Mouse (Mus musculus) erythroblast, adult 5-6 weeks (primary cell): ENCODE measurements around the gene 5330417C22Rik. TPM values are rescaled to one million over a fixed set of nuclear protein-coding genes. Genes with fewer than 3 reads are reported as not detected.
"Not testable (repeated sequence)": the region's sequence is repeated elsewhere in the genome, so short reads cannot be mapped to it uniquely, and the experiment has no call there.

Source experiments
- ATAC-seq: replicated peaks from 2 replicates; pipeline ENCODE4 v1.8.0; 2016; ENCODE audit warnings: moderate number of reproducible peaks, mild to moderate bottlenecking, moderate TSS enrichment, inconsistent platforms; ENCODE audit not compliant: poor library complexity, low FRiP score, severe bottlenecking
- total RNA-seq, 2 experiments: library from RNA; stranded (forward) in 1 of 2; stranded (reverse) in 1 of 2; fragments of 150-400 nt in 1 of 2; fragments of 200-764, 138-1000 nt in 1 of 2; gene quantifications; 2 replicates each; pipeline versions ENCODE4 v1.2.3 to v1.2.4; 2015 to 2017; ENCODE audit warnings: low replicate concordance in 2 of 2

Gene 5330417C22Rik
- total RNA-seq, 2 experiments from 2014 or later = not detected

GRCm38 (mm10) chr3:108533951-108534350 lies 2.4 kb downstream of the 5330417C22Rik start, which contains the start of gene 1700013F07Rik:
1700013F07Rik (plus strand) TSS chr3:108534150.
- no peak for ATAC-seq

- no peak for ATAC-seq
Observed at GRCm38 (mm10) chr3:108533114-108533885, 3.0 kb downstream of the 5330417C22Rik start.

GRCm38 (mm10) chr3:108528489-108528888 lies 7.8 kb downstream of the 5330417C22Rik start:
- no peak for ATAC-seq

GRCm38 (mm10) chr3:108523415-108523814 lies 12.9 kb downstream of the 5330417C22Rik start:
- ATAC-seq = no peak

GRCm38 (mm10) chr3:108518276-108518675 lies 18.1 kb downstream of the 5330417C22Rik start:
- no peak for ATAC-seq

- ATAC-seq = no peak
Observed at GRCm38 (mm10) chr3:108513465-108513864, 22.9 kb downstream of the 5330417C22Rik start.

- no peak for ATAC-seq
Observed at GRCm38 (mm10) chr3:108510716-108511483, 25.4 kb downstream of the 5330417C22Rik start.

- ATAC-seq = 0 out of 2 replicates have a peak, but pooled peaks have one; percentile 7
Observed at GRCm38 (mm10) chr3:108510156-108510555, 26.2 kb downstream of the 5330417C22Rik start.

GRCm38 (mm10) chr3:108508745-108509474 lies 27.4 kb downstream of the 5330417C22Rik start:
- peak; percentile 97 for ATAC-seq

- ATAC-seq = no peak
Observed at GRCm38 (mm10) chr3:108503908-108504307, 32.4 kb downstream of the 5330417C22Rik start.

- ATAC-seq = not testable (repeated sequence)
Observed at GRCm38 (mm10) chr3:108501411-108501810, 34.9 kb downstream of the 5330417C22Rik start.

- no peak for ATAC-seq
Observed at GRCm38 (mm10) chr3:108499826-108500225, 36.5 kb downstream of the 5330417C22Rik start.

- peak; percentile 38; the same call in 1 of the 2 replicates for ATAC-seq
Observed at GRCm38 (mm10) chr3:108497602-108498001, 38.7 kb downstream of the 5330417C22Rik start.

- ATAC-seq = no peak
Observed at GRCm38 (mm10) chr3:108495486-108495885, 40.9 kb downstream of the 5330417C22Rik start.

- no peak for ATAC-seq
Observed at GRCm38 (mm10) chr3:108494861-108495474, 41.4 kb downstream of the 5330417C22Rik start.

GRCm38 (mm10) chr3:108489968-108490367 lies 46.4 kb downstream of the 5330417C22Rik start:
- no peak for ATAC-seq

- no peak for ATAC-seq
Observed at GRCm38 (mm10) chr3:108484749-108485148, 51.6 kb downstream of the 5330417C22Rik start.

- ATAC-seq = no peak
Observed at GRCm38 (mm10) chr3:108478800-108479199, 57.5 kb downstream of the 5330417C22Rik start.

GRCm38 (mm10) chr3:108476761-108477619 lies 59.3 kb downstream of the 5330417C22Rik start:
- no peak for ATAC-seq
